Mouse (Mus musculus): ENCODE measurements around the gene Hbq1b. TPM values are rescaled to one million over a fixed set of nuclear protein-coding genes. Genes with fewer than 3 reads are reported as not detected.

Gene Hbq1b
- polyA plus RNA-seq, 1 experiment from 2014 or later, result 122 TPM

Other genes with a start within 250 kb of the Hbq1b start
- gene Il9r, start 86.7 kb upstream of the Hbq1b start, polyA plus RNA-seq (2016; fragmentation: Nextera tagmentation; extraction: Ambion mirVana), result 0.22 and 0.30 TPM in 2 replicates
- 103 TPM in 2 replicates for gene Snrnp25, start 81.5 kb upstream of the Hbq1b start, polyA plus RNA-seq (2016; fragmentation: Nextera tagmentation; extraction: Ambion mirVana)
- 12.0 and 14.1 TPM in 2 replicates for gene Rhbdf1, start 64.7 kb upstream of the Hbq1b start, polyA plus RNA-seq (2016; fragmentation: Nextera tagmentation; extraction: Ambion mirVana)
- gene Mpg, start 60.5 kb upstream of the Hbq1b start, polyA plus RNA-seq (2016; fragmentation: Nextera tagmentation; extraction: Ambion mirVana), result 25.7 and 27.2 TPM in 2 replicates
- 34.6 and 39.1 TPM in 2 replicates for gene Nprl3, start 19.3 kb upstream of the Hbq1b start, polyA plus RNA-seq (2016; fragmentation: Nextera tagmentation; extraction: Ambion mirVana)
- gene Hba-x, start 10.6 kb upstream of the Hbq1b start, polyA plus RNA-seq (2016; fragmentation: Nextera tagmentation; extraction: Ambion mirVana), result 1,859 and 1,982 TPM in 2 replicates
- 52,845 and 54,272 TPM in 2 replicates for gene Hba-a1, start 3.5 kb upstream of the Hbq1b start, polyA plus RNA-seq (2016; fragmentation: Nextera tagmentation; extraction: Ambion mirVana)
- 121,851 and 123,321 TPM in 2 replicates for gene Hba-a2, start 9.5 kb downstream of the Hbq1b start, polyA plus RNA-seq (2016; fragmentation: Nextera tagmentation; extraction: Ambion mirVana)
- gene Hbq1a, start 13.1 kb downstream of the Hbq1b start, polyA plus RNA-seq (2016; fragmentation: Nextera tagmentation; extraction: Ambion mirVana), result 4.2 and 5.2 TPM in 2 replicates
- gene Sh3pxd2b, start 60.9 kb downstream of the Hbq1b start, polyA plus RNA-seq (2016; fragmentation: Nextera tagmentation; extraction: Ambion mirVana), result 2.6 and 3.1 TPM in 2 replicates
- gene Ubtd2, start 168.4 kb downstream of the Hbq1b start, polyA plus RNA-seq (2016; fragmentation: Nextera tagmentation; extraction: Ambion mirVana), result 9.6 and 10.0 TPM in 2 replicates
- 0.28 and 0.56 TPM in 2 replicates for gene Efcab9, start 245.1 kb downstream of the Hbq1b start, polyA plus RNA-seq (2016; fragmentation: Nextera tagmentation; extraction: Ambion mirVana)
- gene Stk10, start 246.3 kb downstream of the Hbq1b start, polyA plus RNA-seq (2016; fragmentation: Nextera tagmentation; extraction: Ambion mirVana), result 5.7 and 6.0 TPM in 2 replicates